8 mouse cellular contexts compared by ENCODE assay signal in genomic region chr2:150217600-150218362, GRCm38 (mm10). TPM values are rescaled to one million over a fixed set of nuclear protein-coding genes. Genes with fewer than 3 reads are reported as not detected.
DNase-seq lines count a peak whose midpoint lies in the region; ATAC-seq lines count a peak whose summit lies in the region.
"Not testable (repeated sequence)": the region's sequence is repeated elsewhere in the genome, so short reads cannot be mapped to it uniquely, and the experiment has no call there.

Gene Zfp937 (plus strand): TSS chr2:150218073.

- H3K79me2 ChIP-seq in macrophage (ENCODE audit: inconsistent target): not testable (repeated sequence)

- H3K36me3 ChIP-seq in macrophage (ENCODE audit: inconsistent target): not testable (repeated sequence)

- peak; percentile 98 for ATAC-seq in activated CD4-positive, CD25-positive, alpha-beta regulatory T cell, adult 4 months
- peak; percentile 98 for ATAC-seq in inflammation-experienced regulatory T-cells, adult 6 months

- intact Hi-C loops in gastrocnemius, postnatal 36 days (cut with DNase I): loop anchor here (10.0 kb wide), 1 partner anchor 237 kb away; the partner anchor contains the start of gene Zfp442

- peak within 1 kb of the TSS; percentile 35 for H3K4me3 ChIP-seq in macrophage (ENCODE audit: inconsistent target)

- 3% methylated on average over 10 of the region's 15 CpGs for WGBS in macrophage (ENCODE audit: missing documents)

- DNase-seq in embryo, embryonic 11 days: peak; percentile 65
- DNase-seq in gastrocnemius, postnatal 36 days: peak; percentile 56 to 62
- DNase-seq in left cerebral cortex, adult 8-10 months (ENCODE audit: low spot score in 2 of 2): peak; percentile 54 to 89
- DNase-seq in retina, postnatal 7 days (ENCODE audit: low read depth, low spot score): peak; percentile 19
- DNase-seq in urinary bladder, postnatal 10 days (ENCODE audit: low spot score): peak; percentile 33

- H3K27ac ChIP-seq in macrophage: not testable (repeated sequence)

RNA-seq across cellular contexts. Expression of gene Zfp937, which starts in this region (rescaled TPM):
- polyA plus RNA-seq in activated CD4-positive, CD25-positive, alpha-beta regulatory T cell, adult 4 months (2017; shearing (Covaris generic)): 10 to 100 TPM; 12.6 to 17.7 TPM
- total RNA-seq in gastrocnemius, postnatal 36 days (2021): 1 to 10 TPM; 1.3 to 1.4 TPM
- polyA plus RNA-seq in inflammation-experienced regulatory T-cells, adult 6 months (2017; shearing (Covaris generic)): 10 to 100 TPM; 10.9 to 18.2 (median 17.3) TPM
- 10 to 100 TPM in 2 of 4 experiments, 1 to 10 TPM in 2; 9.8 to 12.7 (median 10.9) TPM for total RNA-seq in left cerebral cortex, adult 8-10 months (2022)
- 1 to 10 TPM in 20 of 26 experiments, under 1 TPM in 6; 0.43 to 9.6 (median 3.3) TPM for total RNA-seq in macrophage (2018; cell fraction: chromatin; rRNA removed)
- total RNA-seq in macrophage (2018; cell fraction: cytosol; rRNA removed): 1 to 10 TPM in 18 of 26 experiments, under 1 TPM in 8; 0.23 to 2.9 (median 1.8) TPM
- 1 to 10 TPM in 20 of 26 experiments, under 1 TPM in 6; 0.24 to 7.0 (median 1.8) TPM for total RNA-seq in macrophage (2018; cell fraction: nucleus; rRNA removed)
- polyA plus RNA-seq in macrophage (2018): 1.5 to 2.1 TPM (median 2.1 TPM) in 3 replicates

Comparison
In these comparisons a context has a peak if more than half of its experiments do, and no peak if none do; other contexts are left out.
1. RNA of gene Zfp937 (total RNA-seq): 9.8 to 12.7 TPM in left cerebral cortex, adult 8-10 months; 1.3 to 1.4 TPM in gastrocnemius, postnatal 36 days; every median in the first group is over 4 times any median in the second.
2. DNase-seq: peak in every context shown above with its lines; median percentile 72 in left cerebral cortex, adult 8-10 months; 65 in embryo, embryonic 11 days; 59 in gastrocnemius, postnatal 36 days; 33 in urinary bladder, postnatal 10 days; 19 in retina, postnatal 7 days.